Mouse (Mus musculus) brain, embryonic 14.5 days (tissue): Measurements from ENCODE around the gene Pdcd11.

Experiments
- CTCF ChIP-seq: fragments of 200-500 bp; IDR thresholded peaks from 2 replicates; pipeline ENCODE4 v1.5.1; 2012; ENCODE audit warnings: inconsistent platforms, mild to moderate bottlenecking, moderate library complexity, borderline replicate concordance; ENCODE audit not compliant: insufficient read depth, insufficient read length; ENCODE audit errors: extremely low read depth
- POLR2A ChIP-seq: fragments of 200-500 bp; IDR thresholded peaks from 2 replicates; pipeline ENCODE4 v1.6.1; 2012; ENCODE audit warnings: mild to moderate bottlenecking, inconsistent platforms, borderline replicate concordance; ENCODE audit not compliant: poor library complexity, insufficient read depth, insufficient read length, severe bottlenecking; ENCODE audit errors: extremely low read depth

- TF ChIP-seq CTCF: no peak
- TF ChIP-seq POLR2A: no peak
These were observed 45.6 kb downstream of the Pdcd11 start for GRCm38 (mm10) chr19:47136170-47136569.
